In the genomic region with DNA sequence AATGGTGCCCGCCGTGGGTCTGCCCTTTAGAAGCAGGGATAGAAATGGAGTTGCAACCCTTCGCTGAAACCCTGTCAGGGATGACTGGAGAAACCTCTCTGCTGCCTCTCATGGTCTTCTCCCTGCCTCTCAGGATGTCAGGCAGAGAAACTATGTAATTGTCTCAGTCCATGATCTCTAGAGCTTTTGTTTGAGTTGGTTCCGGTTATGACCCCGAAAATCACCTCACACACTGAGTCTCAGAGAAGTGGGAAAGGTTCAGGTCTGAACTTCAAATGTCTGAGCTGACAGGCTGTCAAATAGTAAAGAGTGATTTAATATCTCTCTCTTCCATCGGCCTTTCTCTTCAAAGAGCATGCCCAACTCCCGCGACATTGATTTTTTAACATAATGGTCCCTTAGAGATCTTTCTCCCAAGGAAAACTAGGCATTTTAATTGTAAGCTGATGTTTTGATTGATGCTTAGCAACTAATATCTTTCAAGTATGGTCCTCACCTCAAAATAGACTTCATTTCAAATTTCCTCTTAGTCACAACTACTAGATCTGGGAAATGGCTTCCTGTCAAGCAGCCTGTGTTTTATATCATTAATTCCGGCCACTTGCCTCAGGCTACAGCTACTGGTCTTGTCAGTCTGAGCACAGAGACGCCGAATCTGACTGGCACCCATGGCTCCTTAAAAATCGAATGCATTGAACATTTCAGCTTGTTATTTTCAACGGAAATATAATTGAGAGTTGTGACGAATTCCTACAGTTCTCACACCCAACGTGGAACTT, we compare ENCODE assay signal across 15 mouse cellular contexts.
DNase-seq lines count a peak whose midpoint lies in the region; ATAC-seq and TF ChIP-seq lines count a peak whose summit lies in the region.
"Had no signal": no experiment of that assay in that cellular context is flagged by ENCODE, and none has a peak within 500 bp of the region (broad histone marks: within the 10 kb centered on the region; RNA-seq: fewer than 3 reads in every experiment).

No protein-coding gene starts in this region.

- no peak overlapping the region for H3K27ac ChIP-seq in heart, adult 2 months
- no peak overlapping the region for H3K27ac ChIP-seq in forebrain, embryonic 14.5 days (ENCODE audit: low read depth, low read length)
- peak overlapping the region; percentile 76 for H3K27ac ChIP-seq in midbrain, embryonic 14.5 days (replicated peaks; ENCODE audit: low read depth, low read length)
- H3K27ac ChIP-seq: heart, embryonic 15.5 days; limb, embryonic 15.5 days had no signal

- 85% methylated on average over 15 of the region's 15 CpGs for WGBS in heart, adult 2 months
- WGBS in forebrain, embryonic 14.5 days: 69% methylated on average over 15 of the region's 15 CpGs
- 32% methylated on average over 15 of the region's 15 CpGs for WGBS in midbrain, embryonic 14.5 days

- peaks cover 2% of the 10 kb centered on the region for H3K4me1 ChIP-seq in heart, adult 2 months (ENCODE audit: control insufficient read depth, insufficient read depth, low read length)
- H3K4me1 ChIP-seq in forebrain, embryonic 14.5 days (ENCODE audit: control insufficient read depth, insufficient read depth, low read length): peaks cover 15% of the 10 kb centered on the region
- peaks cover 24% of the 10 kb centered on the region for H3K4me1 ChIP-seq in midbrain, embryonic 14.5 days (ENCODE audit: control insufficient read depth, insufficient read depth, low read length)

- no peaks in the 10 kb centered on the region for H3K27me3 ChIP-seq in heart, adult 2 months (ENCODE audit: control insufficient read depth, insufficient read depth, low read length)
- no peaks in the 10 kb centered on the region for H3K27me3 ChIP-seq in forebrain, embryonic 14.5 days (replicated peaks; ENCODE audit: control insufficient read depth, insufficient read depth, low read length)
- H3K27me3 ChIP-seq in midbrain, embryonic 14.5 days (ENCODE audit: control insufficient read depth, insufficient read depth, low read length): no peaks in the 10 kb centered on the region
- H3K27me3 ChIP-seq: heart, embryonic 15.5 days; limb, embryonic 15.5 days had no signal

- no peak for TF ChIP-seq CTCF in heart, adult 2 months (IDR thresholded peaks at IDR 0.05)
- TF ChIP-seq CTCF in brain, embryonic 14.5 days (IDR thresholded peaks at IDR 0.05; ENCODE audit: borderline replicate concordance, extremely low read depth, insufficient read depth, insufficient read length): no peak

- H3K36me3 ChIP-seq in heart, adult 2 months (ENCODE audit: control insufficient read depth, insufficient read depth, low read length): no peaks in the 10 kb centered on the region
- H3K36me3 ChIP-seq in forebrain, embryonic 14.5 days (ENCODE audit: control insufficient read depth, insufficient read depth, low read length): no peaks in the 10 kb centered on the region
- H3K36me3 ChIP-seq in midbrain, embryonic 14.5 days (ENCODE audit: control insufficient read depth, insufficient read depth, low read length): no peaks in the 10 kb centered on the region
- H3K36me3 ChIP-seq: heart, embryonic 15.5 days; limb, embryonic 15.5 days had no signal

- TF ChIP-seq EP300 in heart, adult 2 months (IDR thresholded peaks at IDR 0.05; ENCODE audit: insufficient read depth, low read depth, low read length): no peak

- no peak overlapping the region for H3K4me3 ChIP-seq in heart, adult 2 months
- H3K4me3 ChIP-seq in forebrain, embryonic 14.5 days (ENCODE audit: low read depth, low read length): no peak overlapping the region
- H3K4me3 ChIP-seq in midbrain, embryonic 14.5 days (replicated peaks; ENCODE audit: low read depth, low read length): no peak overlapping the region
- H3K4me3 ChIP-seq: heart, embryonic 15.5 days; limb, embryonic 15.5 days had no signal

- intact Hi-C loops in heart, adult 2 months (cut with DNase I): no loop called here

- TF ChIP-seq POLR2A in heart, adult 2 months (IDR thresholded peaks at IDR 0.05; ENCODE audit: insufficient read depth, low read depth, low read length): no peak
- TF ChIP-seq POLR2A in brain, embryonic 14.5 days (IDR thresholded peaks at IDR 0.05; ENCODE audit: borderline replicate concordance, extremely low read depth, insufficient read depth, insufficient read length, poor library complexity, severe bottlenecking): no peak

- no peak for ATAC-seq in forebrain, embryonic 14.5 days
- ATAC-seq in midbrain, embryonic 14.5 days (ENCODE audit: low FRiP score, low TSS enrichment): no peak
- ATAC-seq in granulocyte monocyte progenitor cell, adult 5-6 weeks (replicated peaks; ENCODE audit: poor library complexity, severe bottlenecking): no peak
- ATAC-seq: inflammation-experienced regulatory T-cells, adult 6 months; liver, postnatal 0 days had no signal

- no peaks in the 10 kb centered on the region for H3K9me3 ChIP-seq in forebrain, embryonic 14.5 days (replicated peaks; ENCODE audit: control insufficient read depth, low read length)
- no peaks in the 10 kb centered on the region for H3K9me3 ChIP-seq in midbrain, embryonic 14.5 days (ENCODE audit: control insufficient read depth, low read length)
- H3K9me3 ChIP-seq: heart, embryonic 15.5 days; limb, embryonic 15.5 days had no signal

- DNase-seq in heart, adult 11 months: peak; percentile 24
- no peak for DNase-seq in heart, adult 2 months
- DNase-seq in brain, embryonic 14.5 days (ENCODE audit: low read depth): peak; percentile 68
- DNase-seq in forebrain, embryonic 14.5 days (ENCODE audit: low spot score): peak; percentile 17
- DNase-seq in midbrain, embryonic 14.5 days: peak; percentile 76
- DNase-seq in urinary bladder, postnatal 36 days (ENCODE audit: low spot score in 2 of 2): no peak
- no peak for DNase-seq in layer of hippocampus, postnatal 25 days (ENCODE audit: extremely low spot score in 1 of 2, low spot score in 1 of 2)
- DNase-seq: cerebellum, adult 11-12 months; kidney, adult 9 months; liver, postnatal 0 days; lung, postnatal 36 days had no signal

- no peak overlapping the region for H3K9ac ChIP-seq in heart, adult 2 months (ENCODE audit: low read depth, low read length)
- no peak overlapping the region for H3K9ac ChIP-seq in forebrain, embryonic 14.5 days (ENCODE audit: low read length)
- no peak overlapping the region for H3K9ac ChIP-seq in midbrain, embryonic 14.5 days (replicated peaks; ENCODE audit: low read length)
- H3K9ac ChIP-seq: heart, embryonic 15.5 days; limb, embryonic 15.5 days; liver, postnatal 0 days had no signal

- no peak overlapping the region for H3K4me2 ChIP-seq in forebrain, embryonic 14.5 days (ENCODE audit: low read length)
- H3K4me2 ChIP-seq in midbrain, embryonic 14.5 days (ENCODE audit: low read length): peak overlapping the region; percentile 13
- H3K4me2 ChIP-seq: heart, embryonic 15.5 days; limb, embryonic 15.5 days had no signal

- no peaks in the 10 kb centered on the region for H3K79me2 ChIP-seq in heart, adult 2 months (replicated peaks; ENCODE audit: control insufficient read depth, insufficient read depth, low read length)

Comparison
In these comparisons a context has a peak if more than half of its experiments do, and no peak if none do; other contexts are left out.
1. DNase-seq: peak in heart, adult 11 months (single experiment), brain, embryonic 14.5 days (single experiment), forebrain, embryonic 14.5 days (single experiment) and midbrain, embryonic 14.5 days (single experiment); none in heart, adult 2 months (0 of 2), urinary bladder, postnatal 36 days (0 of 2) and layer of hippocampus, postnatal 25 days (0 of 2).